Mouse (Mus musculus) CH12.LX (cell line): ENCODE measurements at regions not wholly inside any gene's neighbourhood (a gene's known extent, or its start where the extent isn't known, plus 50 kb on each side); places are given as distances from the start of the nearest gene placed in this dataset.

Experiments
- DNase-seq: peaks from one replicate; pipeline ENCODE4 v3.0.0-alpha.2; 2013; ENCODE audit errors: extremely low read depth
- H3K27ac ChIP-seq: 2 replicates; pipeline ENCODE4 v1.5.1; 2012; ENCODE audit warnings: low read depth, mild to moderate bottlenecking, control low read depth, moderate library complexity; ENCODE audit not compliant: insufficient read depth
- H3K27me3 ChIP-seq: replicated peaks from 2 replicates; pipeline ENCODE3; 2012; ENCODE audit warnings: inconsistent platforms
- H3K36me3 ChIP-seq, 2 experiments: replicated peaks in 1 of 2; 2 replicates each; pipeline versions ENCODE3 to v1.6.1; 2012; ENCODE audit warnings: inconsistent platforms in 1 of 2, low read length in 1 of 2, mild to moderate bottlenecking in 1 of 2, mixed read lengths in 1 of 2, moderate library complexity in 1 of 2; ENCODE audit not compliant: control insufficient read depth in 1 of 2, insufficient read depth in 1 of 2
- H3K4me1 ChIP-seq, 2 experiments: 2 replicates each; pipeline ENCODE4 v1.6.1; 2012; ENCODE audit warnings: inconsistent platforms in 1 of 2, moderate library complexity in 1 of 2; ENCODE audit not compliant: insufficient read depth in 2 of 2, control insufficient read depth in 1 of 2
- H3K4me2 ChIP-seq: 2 replicates; pipeline ENCODE4 v1.6.1; 2012; ENCODE audit warnings: low read depth, mild to moderate bottlenecking, control low read depth; ENCODE audit not compliant: poor library complexity, insufficient read depth, severe bottlenecking
- H3K4me3 ChIP-seq, 3 experiments: fragments of 150-350 bp in 1 of 3; sonication (generic) in 1 of 3; replicated peaks in 1 of 3; 2 replicates each; pipeline versions ENCODE3 to v1.5.1; 2011 to 2012; ENCODE audit warnings: low read depth in 2 of 3, low read length in 2 of 3, mild to moderate bottlenecking in 2 of 3, moderate library complexity in 2 of 3, control low read depth in 1 of 3, improper control_type of control experiment in 1 of 3, inconsistent platforms in 1 of 3, mixed read lengths in 1 of 3; ENCODE audit not compliant: poor library complexity in 1 of 3
- H3K79me2 ChIP-seq: replicated peaks from 2 replicates; pipeline ENCODE4 v1.6.1; 2012; ENCODE audit warnings: mild to moderate bottlenecking, moderate library complexity; ENCODE audit not compliant: control insufficient read depth, poor library complexity, insufficient read depth, severe bottlenecking; ENCODE audit errors: extremely low read depth
- H3K9ac ChIP-seq: 2 replicates; pipeline ENCODE4 v1.6.1; 2012; ENCODE audit warnings: low read depth, mild to moderate bottlenecking, control low read depth, moderate library complexity; ENCODE audit not compliant: insufficient read depth
- H3K9me3 ChIP-seq: replicated peaks from 2 replicates; pipeline ENCODE3; 2012; ENCODE audit warnings: low read length, inconsistent platforms, mixed read lengths
- BHLHE40 ChIP-seq: IDR thresholded peaks from 2 replicates; pipeline ENCODE4 v1.6.1; 2011; ENCODE audit warnings: mild to moderate bottlenecking, low read depth, low read length, improper control_type of control experiment
- CHD1 ChIP-seq: IDR thresholded peaks from 2 replicates; pipeline ENCODE4 v1.6.1; 2012; ENCODE audit warnings: low read depth, low read length, improper control_type of control experiment, inconsistent platforms
- E2F4 ChIP-seq: IDR thresholded peaks from 2 replicates; pipeline ENCODE4 v1.6.1; 2011; ENCODE audit warnings: low read depth, low read length, improper control_type of control experiment; ENCODE audit not compliant: insufficient replicate concordance
- ELF1 ChIP-seq: IDR thresholded peaks from 2 replicates; pipeline ENCODE4 v1.6.1; 2014; ENCODE audit warnings: low read depth, mild to moderate bottlenecking, inconsistent platforms, low read length, improper control_type of control experiment
- ETS1 ChIP-seq: conservative IDR thresholded peaks from 2 replicates; pipeline ENCODE4 v1.6.1; 2012; ENCODE audit warnings: low read depth, mild to moderate bottlenecking, inconsistent platforms, low read length, improper control_type of control experiment, moderate library complexity
- GABPA ChIP-seq: IDR thresholded peaks from 2 replicates; pipeline ENCODE4 v1.6.1; 2012; ENCODE audit warnings: low read depth, low read length, improper control_type of control experiment, inconsistent platforms; ENCODE audit not compliant: insufficient replicate concordance
- HCFC1 ChIP-seq: IDR thresholded peaks from 2 replicates; pipeline ENCODE4 v1.6.1; 2012; ENCODE audit warnings: low read depth, mild to moderate bottlenecking, inconsistent platforms, low read length, improper control_type of control experiment
- JUND ChIP-seq: conservative IDR thresholded peaks from 2 replicates; pipeline ENCODE4 v1.6.1; 2011; ENCODE audit warnings: low read depth, low read length, improper control_type of control experiment
- KAT2A ChIP-seq: IDR thresholded peaks from 2 replicates; pipeline ENCODE4 v1.6.1; 2012; ENCODE audit warnings: low read length, improper control_type of control experiment, inconsistent platforms; ENCODE audit not compliant: insufficient replicate concordance
- MAFK ChIP-seq: IDR thresholded peaks from 2 replicates; pipeline ENCODE4 v1.6.1; 2011; ENCODE audit warnings: low read length, improper control_type of control experiment; ENCODE audit not compliant: insufficient replicate concordance
- MAX ChIP-seq: IDR thresholded peaks from 2 replicates; pipeline ENCODE4 v1.6.1; 2011; ENCODE audit warnings: low read length, improper control_type of control experiment
- MXI1 ChIP-seq: IDR thresholded peaks from 2 replicates; pipeline ENCODE4 v1.6.1; 2011; ENCODE audit warnings: mild to moderate bottlenecking, low read depth, low read length, improper control_type of control experiment
- NRF1 ChIP-seq: IDR thresholded peaks from 2 replicates; pipeline ENCODE4 v1.6.1; 2014; ENCODE audit warnings: low read depth, mild to moderate bottlenecking, inconsistent platforms, low read length, improper control_type of control experiment, moderate library complexity
- PAX5 ChIP-seq: IDR thresholded peaks from 2 replicates; pipeline ENCODE4 v1.6.1; 2012; ENCODE audit warnings: low read length, inconsistent platforms, mixed read lengths
- POLR2A ChIP-seq: IDR thresholded peaks from 2 replicates; pipeline ENCODE4 v1.6.1; 2011; ENCODE audit warnings: low read depth, mild to moderate bottlenecking, improper control_type of control experiment, low read length
- POLR2AphosphoS2 ChIP-seq: IDR thresholded peaks from 2 replicates; pipeline ENCODE4 v1.6.1; 2011; ENCODE audit warnings: low read depth, low read length, improper control_type of control experiment
- RCOR1 ChIP-seq: conservative IDR thresholded peaks from 2 replicates; pipeline ENCODE4 v1.6.1; 2012; ENCODE audit warnings: low read depth, mild to moderate bottlenecking, inconsistent platforms, low read length, improper control_type of control experiment
- TCF12 ChIP-seq: IDR thresholded peaks from 2 replicates; pipeline ENCODE4 v1.6.1; 2014; ENCODE audit warnings: low read depth, mild to moderate bottlenecking, inconsistent platforms, low read length, improper control_type of control experiment
- USF1 ChIP-seq: IDR thresholded peaks from 2 replicates; pipeline ENCODE4 v1.6.1; 2014; ENCODE audit warnings: low read depth, mild to moderate bottlenecking, inconsistent platforms, low read length, improper control_type of control experiment
- USF2 ChIP-seq: conservative IDR thresholded peaks from 2 replicates; pipeline ENCODE4 v1.6.1; 2011; ENCODE audit warnings: low read depth, low read length, improper control_type of control experiment
- ZC3H11A ChIP-seq: IDR thresholded peaks from 2 replicates; pipeline ENCODE4 v1.6.1; 2012; ENCODE audit warnings: low read depth, mild to moderate bottlenecking, inconsistent platforms, low read length, improper control_type of control experiment
- ZKSCAN1 ChIP-seq: IDR thresholded peaks from 2 replicates; pipeline ENCODE4 v1.6.1; 2012; ENCODE audit warnings: low read depth, inconsistent platforms, low read length, improper control_type of control experiment, borderline replicate concordance
- ZMIZ1 ChIP-seq: IDR thresholded peaks from 2 replicates; pipeline ENCODE4 v1.6.1; 2012; ENCODE audit warnings: low read depth, mild to moderate bottlenecking, inconsistent platforms, low read length, improper control_type of control experiment
- ZNF384 ChIP-seq: IDR thresholded peaks from 2 replicates; pipeline ENCODE4 v1.6.1; 2012; ENCODE audit warnings: low read depth, low read length, improper control_type of control experiment, inconsistent platforms
- dilution Hi-C: fragments of 300-500 bp; cut with MboI; formaldehyde crosslinking; loops from 2 replicates; pipeline ENCODE4 v1.14.3; 2020; ENCODE audit warnings: low sequenced_read_pairs; ENCODE audit not compliant: extremely low pct_unique_long_range_greater_than_20kb, extremely low pct_ligation_motif_present
- in situ Hi-C: fragments of 300-500 bp; cut with MboI; formaldehyde crosslinking; loops from 3 replicates; pipeline ENCODE4 v1.14.3; 2019; ENCODE audit warnings: low sequenced_read_pairs, low pct_ligation_motif_present, low pct_unique_long_range_greater_than_20kb, mixed read lengths

- in situ Hi-C loops = no loop called here
- Histone ChIP-seq H3K36me3 (no peaks in the 10 kb centered on the region), H3K4me3 (no peak overlapping the region), H3K9ac (no peak overlapping the region), H3K4me2 (no peak overlapping the region), H3K4me1 (no peaks in the 10 kb centered on the region), H3K27ac (no peak overlapping the region), H3K9me3 (no peaks in the 10 kb centered on the region), H3K79me2 (no peaks in the 10 kb centered on the region), H3K27me3 (no peaks in the 10 kb centered on the region)
- TF ChIP-seq KAT2A = no peak
- TF ChIP-seq POLR2AphosphoS2 = no peak
- no peak for TF ChIP-seq TCF12
- TF ChIP-seq ZKSCAN1 = no peak
- no peak for TF ChIP-seq ZC3H11A
- TF ChIP-seq E2F4 = no peak
- no peak for TF ChIP-seq JUND
- no peak for TF ChIP-seq ETS1
- no peak for TF ChIP-seq POLR2A
- no peak for TF ChIP-seq MAX
- no peak for TF ChIP-seq ELF1
- TF ChIP-seq ZMIZ1 = no peak
- DNase-seq = no peak
- dilution Hi-C loops = no loop called here
Observed at GRCm38 (mm10) chr3:72713806-72714205, 253.9 kb downstream of the Sis start.

GRCm38 (mm10) chr3:72685937-72686336, 281.7 kb downstream of the Sis start:
- Histone ChIP-seq H3K36me3 (no peaks in the 10 kb centered on the region), H3K4me1 (no peaks in the 10 kb centered on the region), H3K79me2 (no peaks in the 10 kb centered on the region), H3K4me2 (no peak overlapping the region), H3K4me3 (no peak overlapping the region), H3K27ac (no peak overlapping the region), H3K9me3 (no peaks in the 10 kb centered on the region), H3K27me3 (no peaks in the 10 kb centered on the region), H3K9ac (no peak overlapping the region)
- dilution Hi-C loops = no loop called here
- TF ChIP-seq ZNF384 = no peak
- TF ChIP-seq CHD1 = no peak
- no peak for TF ChIP-seq MXI1
- in situ Hi-C loops = no loop called here
- no peak for DNase-seq

DNA sequence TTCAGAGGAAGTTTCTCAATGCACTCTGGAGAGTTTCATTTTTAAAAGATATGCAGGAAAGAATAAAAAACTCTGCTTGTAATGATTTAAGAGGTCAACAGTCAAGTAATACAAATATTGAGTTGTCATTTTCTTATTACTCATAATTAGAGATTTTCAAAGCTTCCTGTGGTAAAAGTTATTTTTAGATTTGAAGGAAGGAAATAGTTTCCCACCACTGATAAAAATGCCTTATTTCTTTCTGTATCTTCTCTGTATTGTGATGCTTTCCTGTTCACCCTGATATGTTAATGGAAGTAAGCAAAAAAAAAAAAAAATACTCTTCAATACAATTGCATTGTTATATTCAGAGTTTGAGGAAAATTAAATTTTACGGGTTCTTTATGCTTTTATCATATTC, 308.5 kb downstream of the Sis start:
- H3K9ac ChIP-seq = no peak overlapping the region
- in situ Hi-C loops (no loop called here), dilution Hi-C loops (no loop called here)
- no peaks in the 10 kb centered on the region for H3K4me1 ChIP-seq
- H3K36me3 ChIP-seq = no peaks in the 10 kb centered on the region
- H3K9me3 ChIP-seq = no peaks in the 10 kb centered on the region
- no peak overlapping the region for H3K4me3 ChIP-seq
- no peaks in the 10 kb centered on the region for H3K27me3 ChIP-seq
- no peak overlapping the region for H3K27ac ChIP-seq
- no peaks in the 10 kb centered on the region for H3K79me2 ChIP-seq
- TF ChIP-seq MAFK (no peak), HCFC1 (no peak), GABPA (no peak), PAX5 (no peak), TCF12 (no peak), MAX (no peak), ZNF384 (no peak), NRF1 (no peak), USF2 (no peak), KAT2A (no peak), BHLHE40 (no peak), ELF1 (no peak), POLR2AphosphoS2 (no peak), ETS1 (no peak), RCOR1 (no peak), USF1 (no peak)
- TF ChIP-seq, all 38 proteins: peak for 0
- DNase-seq = no peak
- no peak overlapping the region for H3K4me2 ChIP-seq
